Mouse (Mus musculus) stomach, embryonic 15.5 days (tissue): ENCODE results near the gene 5530401A14Rik. TPM values are rescaled to one million over a fixed set of nuclear protein-coding genes. Genes with fewer than 3 reads are reported as not detected.

ENCODE experiments used
- ATAC-seq: fragments of 200-750 bp; cut with Nextera tagmentation; 2 replicates; pipeline ENCODE4 v1.8.0; 2017; ENCODE audit warnings: low read depth, moderate number of reproducible peaks, moderate TSS enrichment; ENCODE audit not compliant: insufficient read depth, low FRiP score
- H3K27ac ChIP-seq: fragments of 300-500 bp; sonication (generic); 2 replicates; pipeline ENCODE4 v1.5.1; 2015; ENCODE audit warnings: mild to moderate bottlenecking, inconsistent platforms
- H3K27me3 ChIP-seq: fragments of 300-500 bp; sonication (generic); replicated peaks from 2 replicates; pipeline ENCODE4 v1.6.1; 2015; ENCODE audit warnings: inconsistent platforms
- H3K36me3 ChIP-seq: fragments of 300-500 bp; sonication (generic); 2 replicates; pipeline ENCODE4 v1.6.1; 2015; ENCODE audit warnings: inconsistent platforms
- H3K4me1 ChIP-seq: fragments of 300-500 bp; sonication (generic); 2 replicates; pipeline ENCODE4 v1.6.1; 2015; ENCODE audit warnings: inconsistent platforms
- H3K4me2 ChIP-seq: fragments of 300-500 bp; sonication (generic); 2 replicates; pipeline ENCODE4 v1.6.1; 2015; ENCODE audit warnings: mild to moderate bottlenecking, inconsistent platforms
- H3K4me3 ChIP-seq: fragments of 300-500 bp; sonication (generic); replicated peaks from 2 replicates; pipeline ENCODE4 v1.5.1; 2015; ENCODE audit warnings: inconsistent platforms
- H3K9ac ChIP-seq: fragments of 300-500 bp; sonication (generic); 2 replicates; pipeline ENCODE4 v1.6.1; 2015; ENCODE audit warnings: inconsistent platforms
- H3K9me3 ChIP-seq: fragments of 300-500 bp; sonication (generic); 2 replicates; pipeline ENCODE4 v1.6.1; 2016; ENCODE audit warnings: inconsistent platforms
- WGBS: fragments of 180-500 bp; shearing (Covaris S2); methylation state at CpG from one replicate; pipeline ENCODE4 v1.1.7; 2015; 5-methylcytosine and 5-hydroxymethylcytosine counted together
- polyA plus RNA-seq: library from polyadenylated mRNA; unstranded; fragments of >200 nt; fragmentation: Nextera tagmentation; extraction: Ambion mirVana; gene quantifications from 2 replicates; pipeline ENCODE4 v1.2.1, GENCODE M21; 2015

5530401A14Rik gene
- polyA plus RNA-seq, 1 experiment from 2014 or later: not detected

- Histone ChIP-seq H3K9ac (no peak overlapping the region), H3K27ac (no peak overlapping the region), H3K4me1 (no peaks in the 10 kb centered on the region), H3K9me3 (no peaks in the 10 kb centered on the region), H3K27me3 (no peaks in the 10 kb centered on the region), H3K36me3 (no peaks in the 10 kb centered on the region), H3K4me2 (no peak overlapping the region), H3K4me3 (no peak overlapping the region)
- no peak for ATAC-seq
- 79% methylated on average over 6 of the region's 6 CpGs for WGBS
These were observed 36.0 kb downstream of the 5530401A14Rik start for GRCm38 (mm10) chr11:81896511-81896910.

- Histone ChIP-seq H3K36me3 (no peaks in the 10 kb centered on the region), H3K4me3 (no peak overlapping the region), H3K27me3 (no peaks in the 10 kb centered on the region), H3K9ac (no peak overlapping the region), H3K27ac (no peak overlapping the region), H3K9me3 (no peaks in the 10 kb centered on the region), H3K4me1 (no peaks in the 10 kb centered on the region), H3K4me2 (no peak overlapping the region)
- ATAC-seq: no peak
- WGBS: 7% methylated on average over 8 of the region's 8 CpGs
These were observed 37.3 kb downstream of the 5530401A14Rik start for GRCm38 (mm10) chr11:81897547-81898354.

GRCm38 (mm10) chr11:81902318-81902717, 41.8 kb downstream of the 5530401A14Rik start:
- Histone ChIP-seq H3K27me3 (no peaks in the 10 kb centered on the region), H3K27ac (no peak overlapping the region), H3K9me3 (no peaks in the 10 kb centered on the region), H3K4me1 (no peaks in the 10 kb centered on the region), H3K4me2 (no peak overlapping the region), H3K4me3 (no peak overlapping the region), H3K9ac (no peak overlapping the region), H3K36me3 (no peaks in the 10 kb centered on the region)
- ATAC-seq: no peak

GRCm38 (mm10) chr11:81908760-81909159, 48.3 kb downstream of the 5530401A14Rik start:
- H3K9ac ChIP-seq: no peak overlapping the region
- no peak for ATAC-seq
- WGBS: 73% methylated on average over 1 of the region's 1 CpGs

GRCm38 (mm10) chr11:81909397-81909894, 49.0 kb downstream of the 5530401A14Rik start:
- Histone ChIP-seq H3K9me3 (no peaks in the 10 kb centered on the region), H3K36me3 (no peaks in the 10 kb centered on the region), H3K4me3 (no peak overlapping the region), H3K4me2 (no peak overlapping the region), H3K9ac (no peak overlapping the region), H3K4me1 (no peaks in the 10 kb centered on the region), H3K27me3 (no peaks in the 10 kb centered on the region), H3K27ac (no peak overlapping the region)
- no peak for ATAC-seq
- 60% methylated on average over 5 of the region's 5 CpGs for WGBS

More at GRCm38 (mm10) chr11:81908760-81909159, 48.3 kb downstream of the 5530401A14Rik start:
- Histone ChIP-seq H3K27me3 (no peaks in the 10 kb centered on the region), H3K9me3 (no peaks in the 10 kb centered on the region), H3K36me3 (no peaks in the 10 kb centered on the region), H3K27ac (no peak overlapping the region), H3K4me3 (no peak overlapping the region), H3K4me2 (no peak overlapping the region), H3K4me1 (no peaks in the 10 kb centered on the region)

- H3K4me1 ChIP-seq: no peaks in the 10 kb centered on the region
- H3K36me3 ChIP-seq: no peaks in the 10 kb centered on the region
- 69% methylated on average over 4 of the region's 4 CpGs for WGBS
- H3K4me3 ChIP-seq: no peak overlapping the region
- no peaks in the 10 kb centered on the region for H3K27me3 ChIP-seq
- H3K4me2 ChIP-seq: no peak overlapping the region
- no peak overlapping the region for H3K27ac ChIP-seq
- ATAC-seq: no peak
- no peaks in the 10 kb centered on the region for H3K9me3 ChIP-seq
- H3K9ac ChIP-seq: no peak overlapping the region
These were observed 52.6 kb downstream of the 5530401A14Rik start for GRCm38 (mm10) chr11:81913071-81913470.

- no peaks in the 10 kb centered on the region for H3K27me3 ChIP-seq
- no peaks in the 10 kb centered on the region for H3K36me3 ChIP-seq
- no peaks in the 10 kb centered on the region for H3K4me1 ChIP-seq
- no peaks in the 10 kb centered on the region for H3K9me3 ChIP-seq
- ATAC-seq: no peak
- no peak overlapping the region for H3K4me3 ChIP-seq
- H3K4me2 ChIP-seq: no peak overlapping the region
- WGBS: 26% methylated on average over 6 of the region's 6 CpGs
- H3K9ac ChIP-seq: no peak overlapping the region
- no peak overlapping the region for H3K27ac ChIP-seq
These were observed 55.0 kb downstream of the 5530401A14Rik start for GRCm38 (mm10) chr11:81915501-81915900.

GRCm38 (mm10) chr11:81923096-81923495, 62.6 kb downstream of the 5530401A14Rik start:
- H3K27ac ChIP-seq: no peak overlapping the region
- no peak overlapping the region for H3K9ac ChIP-seq
- H3K36me3 ChIP-seq: no peaks in the 10 kb centered on the region
- no peaks in the 10 kb centered on the region for H3K27me3 ChIP-seq
- no peak overlapping the region for H3K4me3 ChIP-seq
- whole genome bisulfite sequencing: 83% methylated on average over 2 of the region's 2 CpGs
- no peaks in the 10 kb centered on the region for H3K9me3 ChIP-seq
- no peaks in the 10 kb centered on the region for H3K4me1 ChIP-seq
- H3K4me2 ChIP-seq: no peak overlapping the region
- no peak for ATAC-seq

- Histone ChIP-seq H3K4me3 (no peak overlapping the region), H3K9ac (no peak overlapping the region), H3K4me1 (no peaks in the 10 kb centered on the region), H3K36me3 (no peaks in the 10 kb centered on the region), H3K27ac (no peak overlapping the region), H3K4me2 (no peak overlapping the region), H3K27me3 (no peaks in the 10 kb centered on the region), H3K9me3 (no peaks in the 10 kb centered on the region)
- no peak for ATAC-seq
- 86% methylated on average over 4 of the region's 4 CpGs for WGBS
These were observed 63.2 kb downstream of the 5530401A14Rik start for GRCm38 (mm10) chr11:81923626-81924025.

- no peak overlapping the region for H3K4me2 ChIP-seq
- no peak for ATAC-seq
- H3K36me3 ChIP-seq: no peaks in the 10 kb centered on the region
- H3K27ac ChIP-seq: no peak overlapping the region
- H3K9me3 ChIP-seq: no peaks in the 10 kb centered on the region
- no peak overlapping the region for H3K4me3 ChIP-seq
- no peaks in the 10 kb centered on the region for H3K4me1 ChIP-seq
- no peak overlapping the region for H3K9ac ChIP-seq
- no peaks in the 10 kb centered on the region for H3K27me3 ChIP-seq
These were observed 65.9 kb downstream of the 5530401A14Rik start for GRCm38 (mm10) chr11:81926393-81926792.

GRCm38 (mm10) chr11:81937516-81937915, 77.0 kb downstream of the 5530401A14Rik start:
- no peaks in the 10 kb centered on the region for H3K27me3 ChIP-seq
- no peak for ATAC-seq
- H3K9me3 ChIP-seq: no peaks in the 10 kb centered on the region
- no peak overlapping the region for H3K27ac ChIP-seq
- no peaks in the 10 kb centered on the region for H3K36me3 ChIP-seq
- no peak overlapping the region for H3K9ac ChIP-seq
- WGBS: 88% methylated on average over 1 of the region's 1 CpGs
- no peak overlapping the region for H3K4me2 ChIP-seq
- H3K4me3 ChIP-seq: no peak overlapping the region
- H3K4me1 ChIP-seq: no peaks in the 10 kb centered on the region

GRCm38 (mm10) chr11:81940988-81941387, 80.5 kb downstream of the 5530401A14Rik start:
- Histone ChIP-seq H3K27me3 (no peaks in the 10 kb centered on the region), H3K4me2 (no peak overlapping the region), H3K36me3 (no peaks in the 10 kb centered on the region), H3K27ac (no peak overlapping the region), H3K9me3 (no peaks in the 10 kb centered on the region), H3K9ac (no peak overlapping the region), H3K4me1 (no peaks in the 10 kb centered on the region), H3K4me3 (no peak overlapping the region)
- no peak for ATAC-seq
- 8% methylated on average over 1 of the region's 1 CpGs for WGBS
